Mouse (Mus musculus) lung, adult 2 months (tissue): ENCODE measurements around the gene Fam160b1. TPM values are rescaled to one million over a fixed set of nuclear protein-coding genes. Genes with fewer than 3 reads are reported as not detected.
A peak's percentile ranks its signal among the peaks of the same experiment; 100 is the strongest.

Experiments
- DNase-seq: peaks from one replicate; pipeline ENCODE4 v3.0.0; 2022
- H3K4me1 ChIP-seq: fragments of 200-500 bp; 2 replicates; pipeline ENCODE4 v1.6.1; 2011; ENCODE audit warnings: low read length; ENCODE audit not compliant: control insufficient read depth, insufficient read depth
- H3K4me3 ChIP-seq: fragments of 200-500 bp; replicated peaks from 2 replicates; pipeline ENCODE3; 2011; ENCODE audit warnings: low read depth, mild to moderate bottlenecking, control low read depth, low read length; ENCODE audit errors: extremely low read depth
- CTCF ChIP-seq: fragments of 200-500 bp; IDR thresholded peaks from 2 replicates; pipeline ENCODE4 v1.5.1; 2011; ENCODE audit warnings: mild to moderate bottlenecking, low read length, control low read depth; ENCODE audit not compliant: insufficient read depth
- POLR2A ChIP-seq: fragments of 200-500 bp; IDR thresholded peaks from 2 replicates; pipeline ENCODE4 v1.6.1; 2011; ENCODE audit warnings: low read depth, mild to moderate bottlenecking, control low read depth, low read length, borderline replicate concordance; ENCODE audit errors: extremely low read depth
- WGBS: fragments of 180-500 bp; shearing (Covaris S2); methylation state at CpG from one replicate; pipeline ENCODE4 v1.1.7; 2018; 5-methylcytosine and 5-hydroxymethylcytosine counted together
- polyA plus RNA-seq: library from polyadenylated mRNA; depleted of rRNA; stranded (reverse); fragments of >200 nt; gene quantifications from 2 replicates; pipeline ENCODE4 v1.2.3, GENCODE M21; 2012

Fam160b1 gene
- polyA plus RNA-seq, 1 experiment, result 17.5 TPM

- 15% methylated on average over 7 of the region's 7 CpGs for WGBS
- Histone ChIP-seq H3K4me1 (peaks cover 12% of the 10 kb centered on the region), H3K4me3 (no peak overlapping the region)
- DNase-seq, result no peak
- no peak for TF ChIP-seq POLR2A
- TF ChIP-seq CTCF, result no peak
Measured at GRCm38 (mm10) chr19:57356273-57356672, 4.2 kb upstream of the Fam160b1 start.

GRCm38 (mm10) chr19:57357244-57357643 lies 3.2 kb upstream of the Fam160b1 start:
- no peak overlapping the region for H3K4me3 ChIP-seq
- TF ChIP-seq CTCF, result no peak
- no peak for TF ChIP-seq POLR2A
- 82% methylated on average over 6 of the region's 6 CpGs for WGBS

GRCm38 (mm10) chr19:57357811-57358210 lies 2.7 kb upstream of the Fam160b1 start:
- Histone ChIP-seq H3K4me1 (peaks cover 15% of the 10 kb centered on the region), H3K4me3 (no peak overlapping the region)
- no peak for DNase-seq
- WGBS, result 64% methylated on average over 5 of the region's 5 CpGs
- no peak for TF ChIP-seq CTCF
- no peak for TF ChIP-seq POLR2A

More at GRCm38 (mm10) chr19:57357244-57357643, 3.2 kb upstream of the Fam160b1 start:
- H3K4me1 ChIP-seq, result peaks cover 12% of the 10 kb centered on the region
- no peak for DNase-seq

GRCm38 (mm10) chr19:57358322-57358721 lies 2.2 kb upstream of the Fam160b1 start:
- 15% methylated on average over 12 of the region's 12 CpGs for WGBS
- peak; percentile 77 for DNase-seq
- Histone ChIP-seq H3K4me1 (peaks cover 18% of the 10 kb centered on the region), H3K4me3 (peak overlapping the region; percentile 65)
- peak; percentile 77; the same call in 1 of the 2 replicates for TF ChIP-seq POLR2A
- peak; percentile 89 for TF ChIP-seq CTCF

- peak overlapping the region; percentile 65 for H3K4me3 ChIP-seq
- H3K4me1 ChIP-seq, result peaks cover 23% of the 10 kb centered on the region
- no peak for DNase-seq
- TF ChIP-seq CTCF, result no peak
- TF ChIP-seq POLR2A, result no peak
- WGBS, result 61% methylated on average over 20 of the region's 20 CpGs
Measured at GRCm38 (mm10) chr19:57358836-57359598, 1.5 kb upstream of the Fam160b1 start.

- no peak for DNase-seq
- 17% methylated on average over 10 of the region's 10 CpGs for WGBS
- Histone ChIP-seq H3K4me3 (peak overlapping the region; percentile 69), H3K4me1 (peaks cover 31% of the 10 kb centered on the region)
- TF ChIP-seq CTCF (no peak), POLR2A (no peak)
Measured at GRCm38 (mm10) chr19:57359701-57360326, 666 bp upstream of the Fam160b1 start.

GRCm38 (mm10) chr19:57361131-57361938 lies 855 bp downstream of the Fam160b1 start:
- no peak for TF ChIP-seq CTCF
- TF ChIP-seq POLR2A, result no peak
- peak overlapping the region; percentile 91 for H3K4me3 ChIP-seq
- 1% methylated on average over 76 of the region's 78 CpGs for WGBS
- peak; percentile 72 for DNase-seq
- peaks cover 39% of the 10 kb centered on the region for H3K4me1 ChIP-seq

- 9% methylated on average over 3 of the region's 3 CpGs for WGBS
- DNase-seq, result no peak
- Histone ChIP-seq H3K4me3 (peak overlapping the region; percentile 91), H3K4me1 (peaks cover 39% of the 10 kb centered on the region)
- TF ChIP-seq POLR2A (no peak), CTCF (no peak)
Measured at GRCm38 (mm10) chr19:57361939-57362307, 1.4 kb downstream of the Fam160b1 start.

GRCm38 (mm10) chr19:57362586-57362985 lies 2.1 kb downstream of the Fam160b1 start:
- Histone ChIP-seq H3K4me1 (peaks cover 39% of the 10 kb centered on the region), H3K4me3 (no peak overlapping the region)
- DNase-seq, result no peak
- 33% methylated on average over 5 of the region's 5 CpGs for WGBS
- TF ChIP-seq CTCF (no peak), POLR2A (no peak)
